Mouse (Mus musculus): ENCODE data around the gene Rtbdn. TPM values are rescaled to one million over a fixed set of nuclear protein-coding genes. Genes with fewer than 3 reads are reported as not detected.
"Not testable (repeated sequence)": the region's sequence is repeated elsewhere in the genome, so short reads cannot be mapped to it uniquely, and the experiment has no call there.

The Rtbdn gene
- total RNA-seq (2022): not detected

DNA sequence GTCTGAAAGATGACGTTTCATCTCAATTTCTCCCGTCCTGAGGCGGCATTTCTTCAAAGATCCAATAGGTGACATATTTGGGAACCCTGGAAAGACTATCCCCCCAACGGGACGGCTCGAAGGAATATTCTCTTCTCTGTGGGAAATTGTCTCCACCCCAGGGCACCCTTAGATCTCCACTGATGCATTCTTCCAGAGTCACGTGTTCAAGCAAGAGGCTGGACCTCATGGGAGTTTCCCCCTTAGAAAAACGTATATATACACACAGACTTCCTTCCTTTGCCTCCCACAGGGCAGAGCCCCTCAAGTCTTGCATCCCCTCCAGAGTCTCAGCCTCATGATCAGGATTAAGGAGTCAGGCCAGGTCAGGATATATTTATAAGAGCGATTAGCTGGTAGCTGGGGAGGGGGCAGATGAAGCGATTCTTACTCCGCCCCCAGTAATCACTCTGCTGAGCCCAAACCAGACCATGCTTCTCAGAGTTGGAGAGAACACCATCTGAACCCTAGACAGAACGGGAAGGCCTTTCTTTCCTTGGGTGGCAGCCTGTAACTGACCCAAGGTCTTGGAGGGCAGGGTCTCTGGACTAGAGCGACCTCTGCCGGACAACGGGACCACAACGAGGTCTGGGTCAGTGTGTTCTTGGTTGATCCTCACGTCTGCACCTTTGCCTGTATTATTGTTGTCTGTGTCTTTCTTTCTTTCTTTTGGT, at the start of gene Rtbdn:
Rtbdn (plus strand) TSS at position 464 of the 713 bp plus-strand sequence.
- DNase-seq (ENCODE audit: low spot score in 2 of 2): no peak

DNA sequence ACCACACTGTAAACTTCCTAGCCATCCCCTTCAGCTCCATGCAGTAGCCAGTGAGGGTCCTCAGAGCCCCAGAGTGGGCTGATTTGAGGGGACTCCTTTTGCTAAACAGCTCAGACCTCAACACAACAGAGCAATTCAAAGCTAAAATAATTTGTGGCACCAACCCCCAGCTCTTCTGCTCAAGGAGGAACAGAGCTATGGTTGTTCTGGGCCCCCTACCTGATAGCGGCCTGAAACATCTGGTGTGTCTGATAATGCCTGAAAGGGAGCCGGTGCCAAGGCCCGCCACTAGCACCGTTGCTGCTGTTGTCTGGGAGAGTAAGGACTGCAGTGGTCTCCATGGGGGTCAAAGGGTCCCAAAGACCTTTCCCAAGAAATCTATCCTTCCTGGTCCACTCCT, 45.7 kb upstream of the Rtbdn start:
- DNase-seq (ENCODE audit: low spot score in 2 of 2): no peak

GRCm38 (mm10) chr8:84901752-84902151, 45.0 kb upstream of the Rtbdn start, which contains the start of gene Klf1:
TSS of gene Klf1 (plus strand) at chr8:84901928.
- DNase-seq (ENCODE audit: low spot score in 2 of 2): no peak

DNA sequence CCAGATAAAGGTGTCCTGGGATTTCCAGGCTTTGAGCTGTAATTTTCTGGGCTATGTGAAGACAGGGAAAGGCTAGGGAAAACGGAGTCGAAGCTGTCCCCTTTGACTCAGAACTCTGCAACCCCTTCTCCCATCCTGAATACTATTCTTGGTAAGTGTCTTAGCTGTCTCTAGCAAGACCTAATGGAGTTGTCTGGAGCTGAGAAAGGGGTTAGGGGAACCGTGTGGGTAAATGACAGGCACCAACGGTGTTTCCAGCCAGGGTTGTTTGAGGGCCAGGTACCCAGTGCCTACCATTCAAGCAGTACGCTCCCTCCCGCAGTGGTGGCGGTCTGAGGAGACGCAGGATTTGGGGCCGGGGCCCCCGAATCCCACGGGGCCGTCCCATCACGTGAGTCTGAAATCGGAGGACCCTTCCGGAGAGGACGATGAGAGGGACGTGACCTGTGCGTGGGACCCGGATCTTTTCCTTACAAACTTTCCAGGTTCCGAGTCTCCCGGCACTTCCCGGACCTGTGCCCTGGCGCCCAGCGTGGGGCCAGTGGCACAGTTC, 44.3 kb upstream of the Rtbdn start:
- no peak for DNase-seq (ENCODE audit: low spot score in 2 of 2)

DNA sequence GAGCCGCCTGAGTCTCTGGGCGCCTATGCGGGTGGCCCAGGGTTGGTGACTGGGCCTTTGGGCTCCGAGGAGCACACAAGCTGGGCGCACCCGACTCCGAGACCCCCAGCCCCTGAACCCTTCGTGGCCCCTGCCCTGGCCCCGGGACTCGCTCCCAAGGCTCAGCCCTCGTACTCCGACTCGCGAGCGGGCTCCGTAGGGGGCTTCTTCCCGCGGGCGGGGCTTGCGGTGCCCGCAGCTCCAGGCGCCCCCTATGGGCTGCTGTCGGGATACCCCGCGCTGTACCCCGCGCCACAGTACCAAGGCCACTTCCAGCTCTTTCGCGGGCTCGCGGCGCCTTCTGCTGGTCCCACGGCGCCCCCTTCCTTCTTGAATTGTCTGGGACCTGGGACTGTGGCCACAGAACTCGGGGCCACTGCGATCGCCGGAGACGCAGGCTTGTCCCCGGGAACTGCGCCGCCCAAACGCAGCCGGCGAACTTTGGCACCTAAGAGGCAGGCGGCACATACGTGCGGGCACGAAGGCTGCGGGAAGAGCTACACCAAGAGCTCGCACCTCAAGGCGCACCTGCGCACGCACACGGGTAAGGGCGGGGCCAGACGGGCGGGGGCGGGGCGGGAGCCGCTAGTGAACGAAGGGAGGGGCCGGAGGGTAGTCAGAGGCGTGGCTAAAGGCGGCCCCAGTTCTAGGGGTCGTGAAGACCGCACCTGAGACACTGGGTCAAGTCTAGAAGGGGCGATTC, 43.7 kb upstream of the Rtbdn start:
- DNase-seq (ENCODE audit: low spot score in 2 of 2): peak; percentile 90 to 92

DNA sequence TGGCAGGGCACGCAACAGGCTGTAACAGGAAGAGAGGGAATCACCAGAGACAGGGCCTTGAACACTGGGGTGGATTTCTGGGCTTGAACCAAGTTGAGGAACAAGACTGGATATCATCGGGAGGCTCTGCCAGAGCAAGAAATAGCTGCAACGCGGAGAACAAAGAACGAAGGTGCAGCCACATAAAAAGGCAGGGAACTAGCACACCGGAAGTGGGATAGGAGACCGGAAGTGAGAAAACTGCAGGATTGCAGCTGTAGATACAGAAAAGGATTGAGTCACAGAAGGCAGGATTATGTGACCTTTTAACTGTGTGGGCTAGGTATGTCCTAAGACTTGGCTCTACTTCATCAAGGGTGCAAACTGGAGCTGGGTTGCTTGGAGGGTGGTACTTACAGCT, 42.4 kb upstream of the Rtbdn start:
- DNase-seq (ENCODE audit: low spot score in 2 of 2): no peak

GRCm38 (mm10) chr8:84907037-84907436, 39.8 kb upstream of the Rtbdn start:
- no peak for DNase-seq (ENCODE audit: low spot score in 2 of 2)

GRCm38 (mm10) chr8:84907493-84907892, 39.3 kb upstream of the Rtbdn start:
- DNase-seq (ENCODE audit: low spot score in 2 of 2): no peak

- not testable (repeated sequence) for DNase-seq (ENCODE audit: low spot score in 2 of 2)
Observed at GRCm38 (mm10) chr8:84907979-84908378, 38.8 kb upstream of the Rtbdn start.

DNA sequence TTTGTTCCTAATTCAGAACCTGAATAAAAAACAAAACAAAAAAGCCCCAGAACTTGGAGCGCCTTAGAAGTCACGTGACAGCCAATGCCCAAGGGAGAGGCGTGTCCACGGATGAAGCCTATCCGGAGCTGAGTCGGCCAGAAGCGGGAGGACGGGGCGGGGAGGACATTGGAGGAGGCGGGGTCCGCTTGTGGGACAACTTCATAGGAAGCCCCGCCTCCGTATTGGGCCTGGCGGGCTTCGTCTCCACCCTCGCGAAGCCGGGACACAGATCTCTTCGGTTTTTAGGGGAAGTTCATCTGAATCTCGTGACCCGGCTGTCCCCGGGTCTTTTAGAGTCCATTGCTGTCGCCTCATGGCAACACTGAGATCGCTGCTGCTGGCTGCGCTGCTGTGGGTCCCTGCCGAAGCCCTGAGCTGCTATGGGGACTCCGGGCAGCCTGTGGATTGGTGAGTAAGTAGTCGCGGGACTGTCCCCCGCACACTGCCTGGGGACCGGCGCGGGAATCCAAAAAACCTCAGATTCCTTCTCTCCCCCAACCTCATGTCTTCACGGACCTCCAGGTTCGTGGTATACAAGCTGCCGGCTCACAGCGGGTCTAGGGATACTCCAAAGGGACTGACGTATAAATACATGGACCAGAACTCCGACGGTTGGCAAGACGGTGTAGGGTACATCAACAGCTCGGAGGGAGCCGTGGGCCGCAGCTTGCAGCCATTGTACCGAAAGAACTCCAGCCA, 38.2 kb upstream of the Rtbdn start, which contains the start of gene Dnase2a:
Dnase2a (plus strand) TSS at position 140 of the 741 bp plus-strand sequence.
- DNase-seq (ENCODE audit: low spot score in 2 of 2): peak; percentile 96 to 98

GRCm38 (mm10) chr8:84909162-84909767, 37.5 kb upstream of the Rtbdn start:
- DNase-seq (ENCODE audit: low spot score in 2 of 2): no peak

DNA sequence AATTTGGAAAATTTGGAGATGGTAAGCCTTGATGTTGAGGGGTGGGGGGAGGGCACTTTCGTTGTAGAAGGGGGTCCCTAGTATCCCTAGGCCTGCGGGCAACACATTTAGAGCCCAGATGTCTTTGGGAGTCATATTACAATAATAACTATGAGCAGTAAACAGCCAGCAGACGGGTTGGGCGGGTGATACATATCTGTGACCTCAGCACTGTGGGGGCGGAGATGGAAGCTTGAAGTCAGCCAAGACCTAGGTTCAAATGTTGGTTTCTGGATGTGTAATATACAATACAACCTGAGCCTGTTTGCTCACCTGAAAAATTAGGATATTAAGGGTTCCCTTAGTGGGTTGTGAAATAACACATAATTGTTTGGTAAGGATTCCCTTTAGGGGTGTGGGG, 36.8 kb upstream of the Rtbdn start:
- no peak for DNase-seq (ENCODE audit: low spot score in 2 of 2)

- no peak for DNase-seq (ENCODE audit: low spot score in 2 of 2)
Observed at GRCm38 (mm10) chr8:84910551-84910950, 36.2 kb upstream of the Rtbdn start.

DNA sequence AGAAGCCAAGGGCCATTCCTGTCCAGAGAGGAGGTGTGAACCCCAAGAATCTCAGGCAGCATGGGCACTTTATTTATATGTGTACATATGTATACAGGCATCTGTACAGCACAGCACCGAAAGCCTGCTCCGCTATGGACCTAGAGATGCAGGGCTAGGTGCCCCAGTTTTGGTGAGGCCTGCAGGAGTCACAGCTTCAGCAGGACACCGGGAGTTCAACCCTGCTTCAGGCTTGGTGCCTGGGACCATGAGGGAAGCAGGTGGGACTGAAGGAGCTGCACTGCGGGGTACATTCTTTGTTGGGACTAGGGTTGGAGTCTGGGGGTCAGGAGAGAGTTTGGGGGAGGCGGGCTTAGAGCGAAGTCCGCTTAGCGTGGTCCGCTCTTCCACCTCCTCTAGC, 34.9 kb upstream of the Rtbdn start:
- no peak for DNase-seq (ENCODE audit: low spot score in 2 of 2)

GRCm38 (mm10) chr8:84912391-84912790, 34.4 kb upstream of the Rtbdn start:
- DNase-seq (ENCODE audit: low spot score in 2 of 2): no peak

DNA sequence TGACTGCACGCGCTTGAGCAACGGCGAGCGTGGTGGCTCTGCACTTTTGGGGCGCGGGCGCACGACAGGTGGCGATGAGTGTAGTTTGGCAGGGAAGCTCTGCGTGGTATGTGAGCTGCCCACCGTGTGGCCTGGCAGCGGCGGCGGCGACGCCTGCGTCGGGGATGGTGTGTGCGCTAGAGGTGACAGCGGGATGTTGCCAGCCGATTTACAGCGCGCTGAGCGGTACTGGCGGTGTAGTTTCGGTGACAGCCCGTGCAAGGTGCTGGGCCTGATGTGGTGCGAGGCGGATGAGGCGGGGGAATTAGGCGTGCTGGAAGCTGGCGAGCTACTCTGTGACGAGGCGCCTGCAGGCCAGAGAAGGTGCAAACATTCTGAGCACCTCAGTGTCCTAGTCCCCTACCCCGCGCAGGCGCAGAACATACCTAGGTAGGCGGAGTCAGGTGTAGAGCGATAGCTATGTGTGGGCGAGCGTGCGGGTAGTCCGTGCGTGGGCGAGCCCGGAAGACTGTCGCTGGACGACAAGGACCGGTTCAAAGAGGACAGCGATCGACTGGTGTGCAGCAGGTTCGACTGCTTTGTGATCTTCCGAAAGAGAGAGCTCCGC, 33.8 kb upstream of the Rtbdn start:
- peak in 1 of 2 experiments; percentile 45 for DNase-seq (ENCODE audit: low spot score in 2 of 2)

DNA sequence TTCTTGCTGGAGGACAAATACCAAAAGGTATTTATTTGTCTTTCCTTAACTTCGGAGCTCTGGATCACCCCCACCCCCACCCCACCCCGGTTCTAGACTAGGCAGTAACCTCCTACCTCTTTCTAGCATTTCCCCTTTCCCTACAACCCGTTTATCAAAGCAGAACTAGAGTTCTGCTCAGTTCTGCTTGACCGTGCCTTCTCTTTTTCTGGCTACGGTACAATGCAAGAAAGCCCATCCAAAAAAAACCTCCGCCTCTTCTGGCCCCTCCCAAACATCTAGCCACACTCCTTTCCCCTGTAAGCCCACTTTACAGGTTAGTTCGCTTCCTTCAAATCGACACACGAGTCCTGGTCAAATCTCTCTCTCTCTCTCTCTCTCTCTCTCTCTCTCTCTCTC, 33.3 kb upstream of the Rtbdn start:
- no peak for DNase-seq (ENCODE audit: low spot score in 2 of 2)

DNA sequence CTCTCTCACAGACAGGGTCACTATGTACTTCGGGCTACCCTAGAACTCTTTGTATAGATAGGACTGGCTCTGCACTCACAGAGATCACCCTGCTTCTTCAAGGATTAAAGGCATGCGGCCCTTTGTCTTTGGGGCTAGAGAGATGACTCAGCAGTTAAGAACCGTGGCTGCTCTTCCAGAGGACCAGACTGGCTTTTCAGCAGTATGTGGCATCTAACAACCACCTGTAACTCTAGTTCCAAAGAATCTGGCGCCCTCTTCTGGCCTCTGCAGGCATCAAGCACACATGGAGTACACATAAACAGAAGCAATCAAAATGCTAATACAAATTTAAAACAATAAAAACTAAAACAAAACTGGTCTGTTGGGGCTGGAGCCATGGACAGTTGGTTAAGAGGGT, 32.8 kb upstream of the Rtbdn start:
- no peak for DNase-seq (ENCODE audit: low spot score in 2 of 2)

- DNase-seq (ENCODE audit: low spot score in 2 of 2): no peak
Observed at GRCm38 (mm10) chr8:84915269-84915668, 31.5 kb upstream of the Rtbdn start.

DNA sequence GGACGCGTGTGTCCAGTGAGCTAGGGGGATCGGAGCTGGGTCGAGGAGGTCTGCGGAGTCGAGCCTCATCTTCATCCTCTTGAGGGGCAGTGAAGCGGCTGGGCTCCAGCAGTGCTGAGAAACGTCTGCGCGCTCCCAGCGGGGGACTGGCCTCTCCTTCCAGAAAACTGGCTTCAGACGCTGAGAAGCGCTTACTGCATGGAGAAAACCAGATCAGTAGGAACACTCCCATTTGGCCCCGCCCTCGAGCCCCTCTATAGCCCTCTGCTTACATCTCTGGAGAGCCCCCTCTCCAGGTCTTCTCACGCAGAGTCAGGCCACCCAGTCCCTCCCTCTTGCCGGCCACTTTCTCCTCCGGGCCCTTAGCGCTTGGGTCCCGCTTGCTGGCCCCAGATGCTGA, 29.0 kb upstream of the Rtbdn start:
- DNase-seq (ENCODE audit: low spot score in 2 of 2): no peak

DNA sequence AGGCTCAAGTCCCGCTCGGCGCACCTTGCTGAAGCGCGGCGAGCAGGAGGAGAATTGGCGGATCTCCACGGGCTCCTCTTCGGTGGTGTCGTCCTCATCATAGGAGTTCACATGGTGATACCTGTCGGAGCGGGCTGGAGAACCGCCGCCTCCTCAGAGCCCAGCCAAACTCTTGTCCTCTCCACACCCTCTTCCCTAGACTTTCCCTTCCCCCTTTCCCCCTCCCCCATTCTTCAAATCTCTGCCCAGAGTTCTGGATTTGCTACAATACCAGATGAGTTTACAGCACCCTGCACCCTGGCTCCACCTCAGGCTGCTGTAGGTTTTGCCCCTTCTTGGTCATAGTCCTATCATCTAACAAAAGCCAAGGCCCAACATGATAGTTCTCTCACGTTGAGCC, 28.1 kb upstream of the Rtbdn start:
- no peak for DNase-seq (ENCODE audit: low spot score in 2 of 2)
